Mouse (Mus musculus) C2C12 (cell line): ENCODE results near the gene 1700047I17Rik2.
"Not testable (repeated sequence)": the region's sequence is repeated elsewhere in the genome, so short reads cannot be mapped to it uniquely, and the experiment has no call there.

Experiments used
- CTCF ChIP-seq: IDR thresholded peaks from one replicate; pipeline ENCODE4 v1.5.1; 2011; ENCODE audit not compliant: control insufficient read depth, insufficient read depth, insufficient read length
- MAX ChIP-seq: IDR thresholded peaks from one replicate; pipeline ENCODE4 v1.6.1; 2011; ENCODE audit warnings: mild to moderate bottlenecking, control low read depth
- MYOD1 ChIP-seq: IDR thresholded peaks from one replicate; pipeline ENCODE4 v1.6.1; 2011; ENCODE audit warnings: low read depth; ENCODE audit not compliant: control insufficient read depth, insufficient read length
- MYOG ChIP-seq: IDR thresholded peaks from one replicate; pipeline ENCODE4 v1.6.1; 2011; ENCODE audit not compliant: control insufficient read depth, insufficient read length; ENCODE audit errors: extremely low read depth

DNA sequence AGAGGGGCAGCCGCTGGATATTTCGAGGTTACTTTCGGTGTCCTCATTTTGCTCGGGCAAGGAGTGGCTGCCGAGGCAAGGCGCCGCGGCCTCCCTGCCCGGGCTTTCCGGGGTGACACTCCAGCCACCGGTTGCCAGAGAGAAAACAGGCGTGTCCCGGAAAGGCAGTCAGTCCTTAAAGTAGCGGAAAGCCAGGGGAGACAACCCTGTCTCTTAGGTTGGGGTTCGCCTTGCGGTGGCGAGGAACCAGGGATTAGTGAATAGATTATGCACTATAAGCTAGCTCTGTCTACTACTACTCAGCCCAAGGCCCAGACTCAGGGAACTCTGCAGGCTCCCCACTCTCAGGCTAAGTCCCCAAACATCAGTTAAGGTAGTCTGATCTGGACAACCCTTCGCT is 407 bp downstream of the 1700047I17Rik2 start:
- not testable (repeated sequence) for TF ChIP-seq MYOG, CTCF, MYOD1, MAX
